Mouse (Mus musculus): ENCODE data around the gene Dlx3. TPM values are rescaled to one million over a fixed set of nuclear protein-coding genes. Genes with fewer than 3 reads are reported as not detected.

Gene Dlx3
- total RNA-seq, 2 experiments from 2014 or later = not detected

- intact Hi-C loops (cut with DNase I) = loop anchor here (10.0 kb wide), 1 partner anchor 859 kb away; the partner anchor contains the start of gene Igf2bp1
- no peak for DNase-seq (ENCODE audit: low spot score in 2 of 2)
Observed at GRCm38 (mm10) chr11:95145851-95146403, 26.0 kb downstream of the Dlx3 start, which contains the start of gene Dlx4. Gene Dlx4, minus strand, starts transcription at chr11:95146263.

GRCm38 (mm10) chr11:95148754-95149153, 28.8 kb downstream of the Dlx3 start:
- intact Hi-C loops (cut with DNase I) = loop anchor here (10.0 kb wide), 1 partner anchor 856 kb away; the partner anchor contains the start of gene Igf2bp1
- no peak for DNase-seq (ENCODE audit: low spot score in 2 of 2)

GRCm38 (mm10) chr11:95149462-95150268, 29.7 kb downstream of the Dlx3 start:
- no peak for DNase-seq (ENCODE audit: low spot score in 2 of 2)
- intact Hi-C loops (cut with DNase I) = loop anchor here (10.0 kb wide), 1 partner anchor 855 kb away; the partner anchor contains the start of gene Igf2bp1

GRCm38 (mm10) chr11:95150269-95151049, 30.5 kb downstream of the Dlx3 start:
- DNase-seq (ENCODE audit: low spot score in 2 of 2) = peak; percentile 20 to 22

GRCm38 (mm10) chr11:95153116-95153515, 33.2 kb downstream of the Dlx3 start:
- intact Hi-C loops (cut with DNase I) = no loop called here
- DNase-seq (ENCODE audit: low spot score in 2 of 2) = no peak

More at GRCm38 (mm10) chr11:95150269-95151049, 30.5 kb downstream of the Dlx3 start:
- intact Hi-C loops (cut with DNase I) = no loop called here

- no peak for DNase-seq (ENCODE audit: low spot score in 2 of 2)
- intact Hi-C loops (cut with DNase I) = no loop called here
Observed at GRCm38 (mm10) chr11:95153681-95154080, 33.8 kb downstream of the Dlx3 start.

GRCm38 (mm10) chr11:95155511-95155910, 35.6 kb downstream of the Dlx3 start:
- intact Hi-C loops (cut with DNase I) = no loop called here
- no peak for DNase-seq (ENCODE audit: low spot score in 2 of 2)

- intact Hi-C loops (cut with DNase I) = no loop called here
- DNase-seq (ENCODE audit: low spot score in 2 of 2) = no peak
Observed at GRCm38 (mm10) chr11:95157356-95157755, 37.4 kb downstream of the Dlx3 start.

- intact Hi-C loops (cut with DNase I) = no loop called here
- no peak for DNase-seq (ENCODE audit: low spot score in 2 of 2)
Observed at GRCm38 (mm10) chr11:95157872-95158271, 38.0 kb downstream of the Dlx3 start.

GRCm38 (mm10) chr11:95159763-95160371, 39.9 kb downstream of the Dlx3 start:
- intact Hi-C loops (cut with DNase I) = no loop called here
- DNase-seq (ENCODE audit: low spot score in 2 of 2) = peak in 1 of 2 experiments; percentile 26

GRCm38 (mm10) chr11:95160693-95161092, 40.8 kb downstream of the Dlx3 start:
- DNase-seq (ENCODE audit: low spot score in 2 of 2) = no peak
- intact Hi-C loops (cut with DNase I) = no loop called here

GRCm38 (mm10) chr11:95161708-95162107, 41.8 kb downstream of the Dlx3 start:
- no peak for DNase-seq (ENCODE audit: low spot score in 2 of 2)
- intact Hi-C loops (cut with DNase I) = no loop called here

GRCm38 (mm10) chr11:95165857-95166256, 45.9 kb downstream of the Dlx3 start:
- no peak for DNase-seq (ENCODE audit: low spot score in 2 of 2)
- intact Hi-C loops (cut with DNase I) = no loop called here

Other genes with a start within 250 kb of the Dlx3 start
- gene Col1a1, start 183.9 kb upstream of the Dlx3 start, total RNA-seq (2021) = 10 to 100 TPM; 50.1 to 54.5 TPM
- not detected for gene Hils1, start 152.5 kb upstream of the Dlx3 start, total RNA-seq (2021)
- gene Sgca, start 143.8 kb upstream of the Dlx3 start, total RNA-seq (2021) = under 1 TPM; 0.55 to 0.68 TPM
- gene Ppp1r9b, start 129.1 kb upstream of the Dlx3 start, total RNA-seq (2021) = 100 to 1,000 TPM; 505 to 506 TPM
- 10 to 100 TPM; 48.5 to 52.2 TPM for gene Samd14, start 110.2 kb upstream of the Dlx3 start, total RNA-seq (2021)
- 10 to 100 TPM; 69.2 to 75.4 TPM for gene Pdk2, start 78.8 kb upstream of the Dlx3 start, total RNA-seq (2021)
- 10 to 100 TPM; 12.2 to 15.5 TPM for gene Itga3, start 43.3 kb upstream of the Dlx3 start, total RNA-seq (2021)
- not detected for gene Dlx4, start 26.1 kb downstream of the Dlx3 start, total RNA-seq (2021)
- gene Tac4, start 141.4 kb downstream of the Dlx3 start, total RNA-seq (2021) = not detected
- 10 to 100 TPM; 63.3 to 66.2 TPM for gene Kat7, start 190.1 kb downstream of the Dlx3 start, total RNA-seq (2021)
- gene Fam117a, start 216.9 kb downstream of the Dlx3 start, total RNA-seq (2021) = 1 to 10 TPM; 2.1 to 4.0 TPM